Mouse (Mus musculus): ENCODE data around the gene Ccdc69. TPM values are rescaled to one million over a fixed set of nuclear protein-coding genes. Genes with fewer than 3 reads are reported as not detected.

Ccdc69 gene
- polyA plus RNA-seq, 1 experiment from 2014 or later: 0.36 TPM

DNA sequence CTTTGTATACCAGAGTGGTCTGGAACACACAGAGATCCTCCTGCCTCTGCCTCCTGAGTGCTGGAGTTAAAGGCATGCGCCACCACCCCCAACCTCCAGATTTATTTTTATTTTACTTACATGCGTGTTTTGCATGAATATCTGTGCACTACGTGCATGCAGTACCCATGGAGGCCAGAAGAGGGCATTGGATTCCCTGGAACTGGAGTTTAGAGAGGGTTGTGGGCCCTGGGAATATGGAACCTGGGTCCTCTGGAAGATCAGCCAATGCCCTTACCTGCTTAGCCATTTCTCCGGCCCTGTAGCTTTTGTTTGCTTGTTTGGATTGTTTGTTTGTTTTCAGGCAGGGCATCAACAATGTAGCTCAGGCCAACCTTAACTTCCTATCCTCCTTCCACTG lies 36.6 kb downstream of the Ccdc69 start:
- no peak for ATAC-seq (replicated peaks; ENCODE audit: low FRiP score)
- WGBS: 77% methylated on average over 4 of the region's 4 CpGs
- Histone ChIP-seq H3K9ac (ENCODE audit: low read length) (no peak overlapping the region), H3K9me3 (ENCODE audit: control insufficient read depth, low read length) (no peaks in the 10 kb centered on the region), H3K27me3 (ENCODE audit: control insufficient read depth, insufficient read depth, low read length) (no peaks in the 10 kb centered on the region), H3K4me3 (ENCODE audit: low read depth, low read length) (no peak overlapping the region), H3K4me2 (ENCODE audit: low read depth, low read length, severe bottlenecking) (no peak overlapping the region), H3K4me1 (replicated peaks; ENCODE audit: control insufficient read depth, insufficient read depth, low read length) (no peaks in the 10 kb centered on the region), H3K27ac (ENCODE audit: low read depth, low read length) (no peak overlapping the region), H3K36me3 (ENCODE audit: control insufficient read depth, insufficient read depth, low read length) (no peaks in the 10 kb centered on the region)
- no peak for DNase-seq (ENCODE audit: low spot score)

DNA sequence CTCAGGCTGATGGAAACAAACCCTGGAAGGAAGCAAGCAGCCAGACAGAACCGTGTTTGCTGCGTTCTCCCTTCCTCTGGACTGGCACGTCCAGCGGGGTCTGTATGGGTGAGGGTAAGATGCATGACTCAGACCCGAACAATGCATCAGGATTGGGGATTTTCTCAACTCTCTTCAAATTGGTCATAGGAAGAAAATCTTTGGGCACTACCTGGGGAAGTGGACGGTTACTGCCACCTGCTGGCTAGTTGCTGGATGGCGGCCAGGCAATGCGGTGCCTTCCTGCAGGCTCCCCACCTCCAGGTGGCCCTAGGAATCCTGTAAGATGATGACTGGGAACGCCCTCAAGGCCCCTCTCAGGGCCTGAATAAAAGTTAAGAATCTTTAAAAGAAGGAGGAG lies 38.3 kb downstream of the Ccdc69 start:
- no peaks in the 10 kb centered on the region for H3K9me3 ChIP-seq (ENCODE audit: control insufficient read depth, low read length)
- no peak overlapping the region for H3K4me2 ChIP-seq (ENCODE audit: low read depth, low read length, severe bottlenecking)
- DNase-seq (ENCODE audit: low spot score): peak; percentile 89
- ATAC-seq (replicated peaks; ENCODE audit: low FRiP score): peak; percentile 49; the same call in 1 of the 2 replicates
- no peak overlapping the region for H3K4me3 ChIP-seq (ENCODE audit: low read depth, low read length)
- H3K4me1 ChIP-seq (replicated peaks; ENCODE audit: control insufficient read depth, insufficient read depth, low read length): no peaks in the 10 kb centered on the region
- H3K9ac ChIP-seq (ENCODE audit: low read length): no peak overlapping the region
- 8% methylated on average over 9 of the region's 9 CpGs for WGBS
- no peaks in the 10 kb centered on the region for H3K27me3 ChIP-seq (ENCODE audit: control insufficient read depth, insufficient read depth, low read length)
- H3K27ac ChIP-seq (ENCODE audit: low read depth, low read length): no peak overlapping the region
- no peaks in the 10 kb centered on the region for H3K36me3 ChIP-seq (ENCODE audit: control insufficient read depth, insufficient read depth, low read length)

DNA sequence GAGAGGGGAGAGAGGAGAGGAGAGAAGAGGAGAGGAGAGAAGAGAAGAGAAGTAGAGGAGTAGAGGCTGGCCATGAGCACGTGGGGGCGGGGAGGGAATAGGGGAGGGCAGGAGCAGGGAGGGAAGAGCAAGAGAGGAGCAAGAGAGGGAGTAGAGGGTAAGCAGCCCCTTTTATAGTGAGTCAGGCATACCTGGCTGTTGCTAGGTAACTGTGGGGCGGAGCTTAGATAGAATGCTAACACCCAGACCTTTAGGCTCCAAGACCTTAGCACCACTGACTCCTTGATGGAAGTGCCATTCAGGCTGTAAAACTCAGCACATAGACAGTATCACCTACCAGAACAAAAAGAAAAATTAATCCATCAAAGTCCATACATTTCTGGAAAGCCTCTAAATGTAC lies 41.3 kb downstream of the Ccdc69 start:
- WGBS: 40% methylated on average over 3 of the region's 3 CpGs
- DNase-seq (ENCODE audit: low spot score): no peak
- H3K9me3 ChIP-seq (ENCODE audit: control insufficient read depth, low read length): no peaks in the 10 kb centered on the region
- no peak overlapping the region for H3K4me3 ChIP-seq (ENCODE audit: low read depth, low read length)
- peaks cover 2% of the 10 kb centered on the region; the same call in 1 of the 2 replicates for H3K27me3 ChIP-seq (ENCODE audit: control insufficient read depth, insufficient read depth, low read length)
- no peaks in the 10 kb centered on the region for H3K36me3 ChIP-seq (ENCODE audit: control insufficient read depth, insufficient read depth, low read length)
- ATAC-seq (replicated peaks; ENCODE audit: low FRiP score): no peak
- H3K27ac ChIP-seq (ENCODE audit: low read depth, low read length): no peak overlapping the region
- peaks cover 9% of the 10 kb centered on the region for H3K4me1 ChIP-seq (replicated peaks; ENCODE audit: control insufficient read depth, insufficient read depth, low read length)
- no peak overlapping the region for H3K4me2 ChIP-seq (ENCODE audit: low read depth, low read length, severe bottlenecking)
- H3K9ac ChIP-seq (ENCODE audit: low read length): no peak overlapping the region

DNA sequence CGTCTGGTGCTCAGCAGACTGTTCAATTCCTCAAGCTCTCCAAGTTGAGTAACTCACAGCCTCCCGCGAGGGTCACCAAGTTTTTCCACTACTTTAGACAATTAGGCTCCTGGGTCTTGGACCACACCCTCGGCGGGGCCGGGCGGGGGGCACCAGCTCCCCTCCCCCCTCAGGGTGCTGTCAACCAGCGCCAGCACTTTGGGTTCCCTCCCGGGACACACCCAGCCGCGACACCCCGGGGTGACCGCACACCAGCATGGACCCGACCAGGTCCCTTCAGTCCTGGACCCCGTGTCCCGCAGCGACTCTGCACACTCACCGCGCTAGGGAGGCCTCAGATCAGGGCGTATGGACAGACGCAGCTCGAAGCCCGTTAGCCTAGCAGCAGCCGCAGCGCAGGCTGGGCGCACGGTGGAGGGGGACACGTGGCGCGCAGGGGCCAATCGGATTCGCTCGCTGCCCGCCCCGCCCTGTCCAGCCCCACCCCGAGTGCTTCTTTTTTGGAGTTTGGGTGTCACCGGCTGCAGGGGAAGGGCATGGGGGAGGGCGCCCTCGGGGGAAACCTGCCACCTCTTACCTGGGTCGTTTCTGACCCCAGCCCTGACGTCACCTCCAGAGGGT lies 44.8 kb downstream of the Ccdc69 start, which contains the start of gene Anxa6:
Anxa6 (minus strand) TSS at position 406 of the 621 bp plus-strand sequence.
- Histone ChIP-seq H3K27ac (ENCODE audit: low read depth, low read length) (no peak within 1 kb of the TSS), H3K4me3 (ENCODE audit: low read depth, low read length) (peak within 1 kb of the TSS; percentile 47), H3K9me3 (ENCODE audit: control insufficient read depth, low read length) (no peaks in the 10 kb centered on the region), H3K4me1 (replicated peaks; ENCODE audit: control insufficient read depth, insufficient read depth, low read length) (peaks cover 9% of the 10 kb centered on the region), H3K27me3 (ENCODE audit: control insufficient read depth, insufficient read depth, low read length) (peaks cover 2% of the 10 kb centered on the region; the same call in 1 of the 2 replicates), H3K36me3 (ENCODE audit: control insufficient read depth, insufficient read depth, low read length) (no peaks in the 10 kb centered on the region), H3K4me2 (ENCODE audit: low read depth, low read length, severe bottlenecking) (peak within 1 kb of the TSS; percentile 90), H3K9ac (ENCODE audit: low read length) (peak within 1 kb of the TSS; percentile 54)
- ATAC-seq (replicated peaks; ENCODE audit: low FRiP score) (peak; percentile 93), DNase-seq (ENCODE audit: low spot score) (peak; percentile 83)
- WGBS: 1% methylated on average over 41 of the region's 41 CpGs

DNA sequence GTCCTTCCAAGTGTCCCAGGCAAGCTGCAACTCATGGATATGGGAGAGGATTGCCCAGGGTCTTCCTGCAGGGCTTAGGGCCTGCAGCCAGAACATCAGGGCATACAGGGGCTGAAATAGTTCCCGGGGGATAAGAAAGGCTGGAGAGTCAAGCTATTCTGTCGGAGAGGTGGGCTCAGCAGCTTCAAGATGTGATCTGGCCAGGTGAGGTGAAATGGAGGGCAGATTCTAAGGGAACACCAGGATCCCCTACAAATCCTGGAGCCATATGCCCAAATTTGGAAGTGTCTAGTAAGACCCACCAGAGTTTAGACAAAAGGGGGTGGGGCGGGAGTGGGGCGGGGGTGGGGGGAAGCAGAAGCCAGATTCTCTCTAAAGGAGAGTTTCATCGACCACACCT lies 45.6 kb downstream of the Ccdc69 start:
- H3K4me1 ChIP-seq (replicated peaks; ENCODE audit: control insufficient read depth, insufficient read depth, low read length): peaks cover 9% of the 10 kb centered on the region
- H3K9me3 ChIP-seq (ENCODE audit: control insufficient read depth, low read length): no peaks in the 10 kb centered on the region
- ATAC-seq (replicated peaks; ENCODE audit: low FRiP score) (no peak), DNase-seq (ENCODE audit: low spot score) (no peak)
- H3K9ac ChIP-seq (ENCODE audit: low read length): no peak overlapping the region
- H3K27me3 ChIP-seq (ENCODE audit: control insufficient read depth, insufficient read depth, low read length): peaks cover 2% of the 10 kb centered on the region; the same call in 1 of the 2 replicates
- no peaks in the 10 kb centered on the region for H3K36me3 ChIP-seq (ENCODE audit: control insufficient read depth, insufficient read depth, low read length)
- no peak overlapping the region for H3K27ac ChIP-seq (ENCODE audit: low read depth, low read length)
- WGBS: 36% methylated on average over 5 of the region's 5 CpGs
- H3K4me2 ChIP-seq (ENCODE audit: low read depth, low read length, severe bottlenecking): peak overlapping the region; percentile 90; the same call in 1 of the 2 replicates
- H3K4me3 ChIP-seq (ENCODE audit: low read depth, low read length): peak overlapping the region; percentile 47

DNA sequence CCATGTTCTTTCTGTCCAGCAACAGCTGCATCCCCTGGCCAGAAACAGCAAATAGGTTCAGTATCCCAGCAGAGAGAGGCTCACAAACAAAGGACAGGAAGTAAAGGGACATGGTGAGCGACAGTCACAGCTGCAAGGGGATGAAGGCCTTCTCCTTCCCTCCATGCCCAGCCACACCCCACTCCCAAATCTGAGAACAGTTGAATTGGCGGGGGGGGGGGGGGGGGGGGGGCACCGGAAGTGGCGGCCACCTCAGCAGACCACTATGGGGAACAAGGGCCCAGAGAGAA lies 46.0 kb downstream of the Ccdc69 start:
- WGBS: 21% methylated on average over 1 of the region's 4 CpGs
- H3K4me1 ChIP-seq (replicated peaks; ENCODE audit: control insufficient read depth, insufficient read depth, low read length): peaks cover 9% of the 10 kb centered on the region
- peaks cover 2% of the 10 kb centered on the region; the same call in 1 of the 2 replicates for H3K27me3 ChIP-seq (ENCODE audit: control insufficient read depth, insufficient read depth, low read length)
- H3K4me3 ChIP-seq (ENCODE audit: low read depth, low read length): peak overlapping the region; percentile 8; the same call in 1 of the 2 replicates
- ATAC-seq (replicated peaks; ENCODE audit: low FRiP score) (no peak), DNase-seq (ENCODE audit: low spot score) (no peak)
- no peak overlapping the region for H3K27ac ChIP-seq (ENCODE audit: low read depth, low read length)
- H3K36me3 ChIP-seq (ENCODE audit: control insufficient read depth, insufficient read depth, low read length): no peaks in the 10 kb centered on the region
- no peaks in the 10 kb centered on the region for H3K9me3 ChIP-seq (ENCODE audit: control insufficient read depth, low read length)
- H3K9ac ChIP-seq (ENCODE audit: low read length): no peak overlapping the region
- peak overlapping the region; percentile 90; the same call in 1 of the 2 replicates for H3K4me2 ChIP-seq (ENCODE audit: low read depth, low read length, severe bottlenecking)

DNA sequence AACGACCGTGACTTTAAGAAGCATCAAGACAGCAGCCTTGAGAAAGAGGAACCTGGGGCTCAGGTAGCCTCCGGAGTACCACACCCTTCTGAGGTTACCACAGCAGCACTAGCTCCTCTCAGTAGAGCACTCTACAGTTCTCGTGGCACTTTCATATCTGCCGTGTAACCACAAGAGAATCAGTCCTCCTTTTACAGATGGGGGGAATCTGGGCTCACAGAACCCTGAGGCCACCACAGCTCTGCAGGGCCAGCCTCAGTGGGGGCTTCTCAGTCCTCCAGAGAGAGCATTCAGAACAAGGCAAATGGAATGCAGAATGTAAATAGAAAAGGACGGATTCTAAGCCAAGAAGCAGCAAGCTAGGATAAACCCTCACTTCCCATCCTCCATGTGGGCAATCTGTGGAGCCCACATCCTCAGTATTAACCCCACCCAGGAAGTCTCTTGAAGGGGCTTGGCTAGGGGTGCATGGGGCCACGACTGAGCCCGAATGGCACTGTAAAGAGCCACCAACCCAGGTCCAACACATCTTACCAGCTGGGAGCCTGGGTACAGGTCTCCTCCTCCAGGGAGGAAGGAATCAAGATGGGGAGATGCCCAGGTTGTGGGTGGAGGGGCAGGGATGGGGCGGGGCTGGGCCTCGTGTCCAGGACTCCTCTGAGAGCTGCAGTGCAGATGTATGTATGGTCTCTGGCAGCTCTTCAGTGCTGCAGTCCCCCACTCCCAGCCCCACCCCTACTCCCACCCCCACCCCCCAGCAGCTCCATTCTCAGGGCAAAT lies 46.5 kb downstream of the Ccdc69 start:
- ATAC-seq (replicated peaks; ENCODE audit: low FRiP score): no peak
- Histone ChIP-seq H3K27me3 (ENCODE audit: control insufficient read depth, insufficient read depth, low read length) (peaks cover 2% of the 10 kb centered on the region; the same call in 1 of the 2 replicates), H3K9me3 (ENCODE audit: control insufficient read depth, low read length) (no peaks in the 10 kb centered on the region), H3K4me3 (ENCODE audit: low read depth, low read length) (no peak overlapping the region), H3K4me1 (replicated peaks; ENCODE audit: control insufficient read depth, insufficient read depth, low read length) (peaks cover 9% of the 10 kb centered on the region), H3K36me3 (ENCODE audit: control insufficient read depth, insufficient read depth, low read length) (no peaks in the 10 kb centered on the region), H3K9ac (ENCODE audit: low read length) (no peak overlapping the region), H3K27ac (ENCODE audit: low read depth, low read length) (no peak overlapping the region), H3K4me2 (ENCODE audit: low read depth, low read length, severe bottlenecking) (no peak overlapping the region)
- 61% methylated on average over 10 of the region's 10 CpGs for WGBS
- no peak for DNase-seq (ENCODE audit: low spot score)

DNA sequence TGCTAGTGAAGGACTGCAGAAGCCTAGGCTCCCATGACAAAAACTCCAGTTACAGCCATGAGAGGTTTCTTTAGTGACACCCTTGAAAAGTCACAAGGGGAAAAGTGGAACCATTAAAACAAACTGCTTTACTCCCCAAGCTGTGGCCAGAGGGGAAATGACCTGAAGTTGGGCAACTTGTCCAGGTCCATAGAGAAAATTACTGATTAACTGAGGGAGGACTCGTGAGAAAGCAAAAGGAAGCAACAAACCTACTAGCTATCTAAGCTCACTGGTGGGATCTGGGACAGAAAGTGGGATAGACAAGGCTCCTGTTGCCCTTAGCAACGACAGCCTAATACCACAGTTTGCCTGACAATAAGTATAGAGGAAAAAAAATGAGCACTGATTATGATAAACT lies 49.4 kb downstream of the Ccdc69 start:
- WGBS: 89% methylated on average over 2 of the region's 2 CpGs
- H3K4me2 ChIP-seq (ENCODE audit: low read depth, low read length, severe bottlenecking): no peak overlapping the region
- H3K27me3 ChIP-seq (ENCODE audit: control insufficient read depth, insufficient read depth, low read length): peaks cover 2% of the 10 kb centered on the region; the same call in 1 of the 2 replicates
- no peak overlapping the region for H3K9ac ChIP-seq (ENCODE audit: low read length)
- no peak overlapping the region for H3K27ac ChIP-seq (ENCODE audit: low read depth, low read length)
- no peak for ATAC-seq (replicated peaks; ENCODE audit: low FRiP score)
- no peaks in the 10 kb centered on the region for H3K36me3 ChIP-seq (ENCODE audit: control insufficient read depth, insufficient read depth, low read length)
- peaks cover 15% of the 10 kb centered on the region for H3K4me1 ChIP-seq (replicated peaks; ENCODE audit: control insufficient read depth, insufficient read depth, low read length)
- no peak overlapping the region for H3K4me3 ChIP-seq (ENCODE audit: low read depth, low read length)
- no peaks in the 10 kb centered on the region for H3K9me3 ChIP-seq (ENCODE audit: control insufficient read depth, low read length)
- DNase-seq (ENCODE audit: low spot score): no peak
